8 mouse cellular contexts compared by ENCODE assay signal in genomic region chr5:32862469-32863132, GRCm38 (mm10). TPM values are rescaled to one million over a fixed set of nuclear protein-coding genes. Genes with fewer than 3 reads are reported as not detected.
DNase-seq lines count a peak whose midpoint lies in the region; ATAC-seq lines count a peak whose summit lies in the region.

No protein-coding gene starts in this region.

- no peak for DNase-seq in heart, adult 18-20 months
- DNase-seq in embryonic facial prominence, embryonic 10.5 days (ENCODE audit: low spot score), result no peak
- peak; percentile 52 for DNase-seq in kidney, postnatal 14 days
- no peak for DNase-seq in left cerebral cortex, postnatal 10 days (ENCODE audit: extremely low spot score in 1 of 2, low spot score in 2 of 2)
- no peak for DNase-seq in spleen, postnatal 4 days (ENCODE audit: low spot score in 2 of 2)
- DNase-seq in natural killer cell, adult 2 months (ENCODE audit: low spot score in 2 of 2), result no peak

- peaks cover under 1% of the 10 kb centered on the region; the same call in 1 of the 2 replicates for H3K36me3 ChIP-seq in heart, embryonic 16.5 days (ENCODE audit: control insufficient read depth, insufficient read depth)
- peaks cover 21% of the 10 kb centered on the region for H3K36me3 ChIP-seq in embryonic facial prominence, embryonic 10.5 days (replicated peaks)
- H3K36me3 ChIP-seq in midbrain, embryonic 13.5 days, result peaks cover 15% of the 10 kb centered on the region

- H3K9ac ChIP-seq in heart, embryonic 16.5 days (ENCODE audit: low read length), result no peak overlapping the region; the same call in 1 of the 2 replicates
- H3K9ac ChIP-seq in midbrain, embryonic 13.5 days (replicated peaks), result no peak overlapping the region

- peaks cover 8% of the 10 kb centered on the region for H3K4me1 ChIP-seq in heart, embryonic 16.5 days (ENCODE audit: control insufficient read depth, insufficient read depth, low read length)
- peaks cover 10% of the 10 kb centered on the region for H3K4me1 ChIP-seq in embryonic facial prominence, embryonic 10.5 days
- H3K4me1 ChIP-seq in midbrain, embryonic 13.5 days (replicated peaks), result peaks cover 18% of the 10 kb centered on the region

- H3K9me3 ChIP-seq in heart, embryonic 16.5 days (replicated peaks; ENCODE audit: control insufficient read depth, low read length), result no peaks in the 10 kb centered on the region
- no peaks in the 10 kb centered on the region for H3K9me3 ChIP-seq in embryonic facial prominence, embryonic 10.5 days
- no peaks in the 10 kb centered on the region for H3K9me3 ChIP-seq in midbrain, embryonic 13.5 days

- H3K27ac ChIP-seq in heart, embryonic 16.5 days (ENCODE audit: low read length), result no peak overlapping the region
- H3K27ac ChIP-seq in embryonic facial prominence, embryonic 10.5 days (replicated peaks), result peak overlapping the region; percentile 90; the same call in 1 of the 2 replicates
- no peak overlapping the region for H3K27ac ChIP-seq in midbrain, embryonic 13.5 days

- WGBS in heart, embryonic 16.5 days, result 71% methylated on average over 6 of the region's 6 CpGs
- 86% methylated on average over 6 of the region's 6 CpGs for WGBS in embryonic facial prominence, embryonic 10.5 days
- WGBS in midbrain, embryonic 13.5 days, result 81% methylated on average over 6 of the region's 6 CpGs

- intact Hi-C loops in left cerebral cortex, postnatal 10 days (cut with DNase I), result no loop called here

- no peak overlapping the region; the same call in 1 of the 2 replicates for H3K4me3 ChIP-seq in heart, embryonic 16.5 days (ENCODE audit: low read length)
- H3K4me3 ChIP-seq in embryonic facial prominence, embryonic 10.5 days, result peak overlapping the region; percentile 89
- H3K4me3 ChIP-seq in midbrain, embryonic 13.5 days (replicated peaks), result no peak overlapping the region

- ATAC-seq in heart, embryonic 16.5 days (replicated peaks; ENCODE audit: extremely low read depth, insufficient read depth, low FRiP score), result no peak
- no peak for ATAC-seq in midbrain, embryonic 13.5 days

- peak overlapping the region; percentile 75 for H3K4me2 ChIP-seq in heart, embryonic 16.5 days (ENCODE audit: low read depth, low read length)
- peak overlapping the region; percentile 79; the same call in 1 of the 2 replicates for H3K4me2 ChIP-seq in midbrain, embryonic 13.5 days (replicated peaks)

- H3K27me3 ChIP-seq in heart, embryonic 16.5 days (ENCODE audit: control insufficient read depth, insufficient read depth, low read length), result no peaks in the 10 kb centered on the region
- H3K27me3 ChIP-seq in embryonic facial prominence, embryonic 10.5 days (replicated peaks; ENCODE audit: low read depth, poor library complexity, severe bottlenecking), result no peaks in the 10 kb centered on the region
- no peaks in the 10 kb centered on the region for H3K27me3 ChIP-seq in midbrain, embryonic 13.5 days

RNA-seq across cellular contexts. Expression of gene Depdc5, which starts 0.9 kb away (rescaled TPM):
- 16.6 and 17.0 TPM in 2 replicates for polyA plus RNA-seq in heart, embryonic 16.5 days (2015; fragmentation: Nextera tagmentation; extraction: Ambion mirVana)
- 10 to 100 TPM; 21.1 to 24.0 TPM for total RNA-seq in heart, adult 18-20 months (2021)
- polyA plus RNA-seq in embryonic facial prominence, embryonic 10.5 days (2016; fragmentation: Nextera tagmentation; extraction: Ambion mirVana), result 38.5 and 39.1 TPM in 2 replicates
- 37.5 and 37.8 TPM in 2 replicates for polyA plus RNA-seq in midbrain, embryonic 13.5 days (2015; fragmentation: Nextera tagmentation; extraction: Ambion mirVana)
- total RNA-seq in left cerebral cortex, postnatal 10 days (2021), result 10 to 100 TPM; 57.2 to 57.9 TPM

RNA-seq across cellular contexts. Expression of gene Prr14l, which starts 8.5 kb away (rescaled TPM):
- 6.5 and 9.1 TPM in 2 replicates for polyA plus RNA-seq in heart, embryonic 16.5 days (2015; fragmentation: Nextera tagmentation; extraction: Ambion mirVana)
- total RNA-seq in heart, adult 18-20 months (2021), result 1 to 10 TPM; 4.7 to 6.1 TPM
- polyA plus RNA-seq in embryonic facial prominence, embryonic 10.5 days (2016; fragmentation: Nextera tagmentation; extraction: Ambion mirVana), result 17.6 and 19.7 TPM in 2 replicates
- polyA plus RNA-seq in midbrain, embryonic 13.5 days (2015; fragmentation: Nextera tagmentation; extraction: Ambion mirVana), result 13.5 and 14.9 TPM in 2 replicates
- total RNA-seq in left cerebral cortex, postnatal 10 days (2021), result 10 to 100 TPM; 31.8 to 34.6 TPM

RNA-seq across cellular contexts. Expression of gene Gm20671, which starts 35.7 kb away (rescaled TPM):
- polyA plus RNA-seq in heart, embryonic 16.5 days (2015; fragmentation: Nextera tagmentation; extraction: Ambion mirVana), result not detected in 2 replicates
- under 1 TPM; 0.41 to 0.79 TPM for total RNA-seq in heart, adult 18-20 months (2021)
- not detected in 2 replicates for polyA plus RNA-seq in embryonic facial prominence, embryonic 10.5 days (2016; fragmentation: Nextera tagmentation; extraction: Ambion mirVana)
- not detected in 2 replicates for polyA plus RNA-seq in midbrain, embryonic 13.5 days (2015; fragmentation: Nextera tagmentation; extraction: Ambion mirVana)
- total RNA-seq in left cerebral cortex, postnatal 10 days (2021), result not detected
